Mouse (Mus musculus) stomach, postnatal 0 days (tissue): ENCODE data around the gene Liph.

Experiments used
- CTCF ChIP-seq: IDR thresholded peaks from 2 replicates; pipeline ENCODE4 v1.5.1; 2016; ENCODE audit warnings: antibody characterized with exemption, low read depth, mild to moderate bottlenecking, moderate library complexity
- EP300 ChIP-seq: optimal IDR thresholded peaks from 2 replicates; pipeline ENCODE3; 2016; ENCODE audit warnings: antibody characterized with exemption

GRCm38 (mm10) chr16:21983146-21983545, 12.3 kb downstream of the Liph start:
- TF ChIP-seq CTCF (no peak), EP300 (no peak)
